Mouse (Mus musculus) liver (tissue): ENCODE measurements around the gene Skap1.
A peak's percentile ranks its signal among the peaks of the same experiment; 100 is the strongest.

Experiments
- DNase-seq: peaks from one replicate; pipeline ENCODE4 v3.0.0-alpha.2; 2020; ENCODE audit warnings: mixed read lengths

Skap1 gene

DNA sequence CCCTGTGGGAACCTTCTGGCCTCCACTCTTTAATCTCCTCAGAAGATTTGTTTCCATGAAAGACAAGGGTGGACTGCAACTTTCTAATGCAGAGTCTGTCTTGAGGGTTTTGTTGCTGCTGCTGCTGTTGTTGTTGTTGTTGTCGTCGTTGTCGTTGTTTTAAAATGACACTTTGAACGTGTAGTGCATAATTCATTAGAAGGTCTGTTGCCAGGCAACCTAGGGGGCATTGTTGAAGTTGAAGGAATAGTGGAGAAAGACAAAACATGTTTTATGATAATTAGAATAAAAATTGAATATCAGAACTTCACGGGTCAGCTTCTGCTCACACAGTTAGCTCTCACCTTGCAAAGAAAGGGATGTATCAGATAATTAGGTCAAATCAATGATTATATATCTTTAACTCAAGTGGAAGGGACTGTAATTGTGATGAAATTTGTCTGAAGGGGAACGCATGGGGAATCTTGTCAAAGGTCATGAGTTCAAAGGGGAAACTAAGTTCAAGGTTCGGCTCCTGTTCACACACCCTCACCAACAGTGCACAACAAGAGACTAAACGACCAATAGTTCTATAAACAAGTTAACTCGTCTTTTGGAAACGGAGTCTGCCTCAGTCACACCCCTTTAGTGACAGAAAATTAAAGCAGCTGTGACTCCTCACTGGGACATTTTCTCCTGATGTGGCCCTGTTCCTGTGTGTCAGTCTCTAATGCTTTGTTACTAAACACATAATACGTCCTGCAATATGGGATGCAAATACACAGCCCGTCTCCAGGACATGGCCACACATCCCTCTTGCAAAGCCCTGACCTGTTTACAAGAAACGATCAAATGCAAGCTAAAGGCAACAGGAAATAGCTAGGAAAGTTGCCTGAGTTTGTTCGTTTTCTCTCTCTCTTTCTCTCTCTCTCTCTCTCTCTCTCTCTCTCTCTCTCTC lies 112.4 kb downstream of the Skap1 start:
- no peak for DNase-seq

- DNase-seq: peak; percentile 26
These were observed 114.3 kb downstream of the Skap1 start for GRCm38 (mm10) chr11:96578551-96579283.

DNA sequence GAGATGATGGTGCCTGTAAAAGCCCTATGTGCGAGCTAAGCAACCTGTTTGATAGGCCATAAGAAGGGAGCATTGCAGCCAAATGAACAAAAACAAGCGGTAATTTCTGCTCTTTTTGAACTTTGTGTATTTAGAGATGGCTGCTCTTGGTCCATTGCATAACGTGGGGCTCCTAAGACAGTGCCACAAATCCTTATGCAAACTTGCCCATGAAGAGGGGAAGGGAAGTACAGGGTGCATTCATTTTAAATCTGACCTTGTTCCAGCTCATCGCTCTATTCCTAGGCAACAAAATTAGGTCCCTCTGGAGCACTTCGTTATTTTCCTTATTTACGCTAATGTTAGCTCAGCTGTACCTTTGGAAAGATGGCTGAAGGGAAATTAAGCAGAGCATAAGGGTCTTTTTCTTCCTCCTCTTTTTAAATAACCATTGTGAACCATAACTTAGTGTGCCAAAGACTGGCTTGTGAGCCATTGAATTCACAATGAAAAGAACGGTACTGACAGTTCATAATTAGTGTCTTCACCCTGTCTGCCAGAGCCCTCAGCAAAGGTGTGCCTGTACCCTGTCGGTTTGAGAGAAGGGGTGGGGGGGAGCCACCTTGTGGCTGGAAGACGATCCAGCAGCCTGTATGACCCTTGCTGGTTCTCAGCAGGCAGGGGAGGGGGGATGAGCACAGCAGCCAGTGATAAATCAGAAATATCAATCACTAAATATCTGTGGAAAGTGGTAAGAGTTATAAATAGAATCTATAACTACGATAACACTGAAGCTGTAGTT lies 117.4 kb downstream of the Skap1 start:
- DNase-seq: peak; percentile 18

- peak; percentile 26 for DNase-seq
These were observed 118.2 kb downstream of the Skap1 start for GRCm38 (mm10) chr11:96582595-96582994.

DNA sequence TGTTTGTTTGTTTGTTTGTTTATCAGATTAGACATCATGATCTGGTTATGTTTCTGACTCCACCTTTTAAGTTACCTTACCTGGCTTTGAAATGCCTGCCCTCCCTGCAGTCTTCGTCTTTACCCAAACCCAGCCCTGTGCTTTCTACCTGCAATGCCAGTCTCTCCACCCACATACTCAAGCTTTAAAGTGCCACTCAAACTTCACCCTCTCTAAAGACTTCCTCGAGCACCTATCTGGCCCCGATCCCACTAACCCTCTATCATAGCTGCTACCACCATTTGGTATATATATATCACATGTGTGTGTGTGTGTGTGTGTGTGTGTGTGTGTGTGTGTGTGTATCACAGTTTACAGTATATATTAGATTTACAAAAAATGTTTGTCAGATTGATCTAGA lies 125.4 kb downstream of the Skap1 start:
- no peak for DNase-seq

DNA sequence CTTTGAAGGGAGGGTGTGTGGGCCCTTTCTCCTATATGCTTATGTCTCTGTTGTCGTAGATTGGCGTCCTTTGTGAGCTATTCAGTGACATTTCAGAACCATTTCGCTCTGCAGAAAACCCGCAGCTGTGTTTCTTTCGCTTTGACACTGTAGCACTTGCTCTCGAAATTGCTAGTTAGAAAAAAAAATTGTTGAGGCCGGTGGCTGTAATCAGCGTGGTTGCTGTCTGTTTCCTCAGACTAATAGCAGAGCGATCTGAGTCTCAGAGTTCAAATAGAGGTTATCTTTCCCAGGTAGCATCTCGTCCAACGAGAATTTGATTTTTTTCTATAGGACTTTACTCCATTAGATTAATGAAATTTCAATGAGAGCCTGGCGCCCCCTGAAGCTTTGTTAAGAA lies 131.5 kb downstream of the Skap1 start:
- no peak for DNase-seq

DNA sequence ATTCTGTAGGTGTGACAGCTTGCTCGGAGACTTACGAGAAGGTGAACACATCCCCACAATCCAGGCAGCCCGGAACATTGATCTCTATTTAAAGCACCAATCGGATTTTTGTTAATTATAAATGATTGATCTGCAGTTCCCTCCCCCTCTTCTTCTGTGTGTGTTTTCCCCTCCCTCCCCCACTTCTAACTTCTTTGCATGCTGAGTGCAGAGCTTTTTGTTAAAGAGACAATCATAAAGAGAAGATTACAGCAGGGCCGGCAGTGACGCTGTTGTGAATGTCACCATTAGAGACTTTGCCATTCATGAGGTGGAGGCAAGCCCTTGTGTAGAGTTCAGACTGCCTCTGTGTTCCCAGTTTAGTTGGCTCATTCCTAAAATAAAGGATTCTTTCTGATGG lies 131.9 kb downstream of the Skap1 start:
- no peak for DNase-seq

GRCm38 (mm10) chr11:96602806-96603205 lies 138.4 kb downstream of the Skap1 start:
- no peak for DNase-seq

DNA sequence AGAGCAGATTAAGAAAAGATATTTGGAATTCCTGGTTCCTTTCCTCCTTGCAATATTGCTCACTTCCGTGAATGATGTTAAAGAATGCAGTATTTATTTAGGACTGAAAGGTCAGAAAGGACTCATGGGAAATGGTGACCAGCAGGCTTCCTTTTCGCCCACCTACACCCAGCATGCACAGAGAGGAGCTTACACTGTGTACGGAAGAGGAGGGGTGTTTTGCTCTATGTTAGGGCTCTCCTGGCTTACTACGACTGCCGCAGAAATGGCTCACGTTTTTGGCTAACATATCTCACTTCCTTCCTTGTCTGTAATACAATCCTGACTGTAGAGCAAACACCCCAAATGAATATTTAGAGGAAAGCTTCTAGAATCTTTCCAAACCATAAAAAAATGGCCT lies 139.9 kb downstream of the Skap1 start:
- DNase-seq: no peak

DNA sequence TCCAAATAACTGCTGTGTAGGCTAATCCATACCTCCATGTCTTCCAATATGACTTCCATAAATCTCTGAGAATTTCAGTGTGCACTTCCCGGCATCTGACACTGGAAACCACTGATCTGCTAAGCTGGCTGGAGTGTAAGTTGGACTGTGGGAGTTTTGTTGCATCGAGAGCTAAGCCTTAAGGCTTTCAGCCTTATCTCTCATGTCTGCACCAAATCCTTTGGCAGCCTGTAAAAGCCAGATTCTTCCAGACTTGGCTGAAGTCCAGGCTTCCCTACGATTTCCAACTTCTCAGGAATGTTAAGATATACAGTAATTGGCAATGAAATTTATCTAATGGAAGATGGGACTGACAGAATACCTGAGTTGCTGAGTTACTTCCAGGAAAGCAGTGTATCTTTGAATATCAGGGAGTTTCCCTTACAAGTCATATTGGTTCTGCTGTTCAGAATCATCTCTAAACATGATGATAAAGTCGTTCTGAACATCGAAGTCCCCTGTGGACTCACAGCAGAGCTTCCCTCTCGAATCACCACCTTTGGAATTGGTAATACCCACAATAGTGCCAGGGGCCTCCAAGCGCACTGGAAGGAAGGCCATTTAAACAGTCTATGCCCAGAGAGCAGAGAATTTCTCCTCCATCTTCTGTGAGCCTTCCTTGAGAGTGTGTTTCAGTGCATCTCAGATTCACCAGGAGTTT lies 140.5 kb downstream of the Skap1 start:
- no peak for DNase-seq

DNA sequence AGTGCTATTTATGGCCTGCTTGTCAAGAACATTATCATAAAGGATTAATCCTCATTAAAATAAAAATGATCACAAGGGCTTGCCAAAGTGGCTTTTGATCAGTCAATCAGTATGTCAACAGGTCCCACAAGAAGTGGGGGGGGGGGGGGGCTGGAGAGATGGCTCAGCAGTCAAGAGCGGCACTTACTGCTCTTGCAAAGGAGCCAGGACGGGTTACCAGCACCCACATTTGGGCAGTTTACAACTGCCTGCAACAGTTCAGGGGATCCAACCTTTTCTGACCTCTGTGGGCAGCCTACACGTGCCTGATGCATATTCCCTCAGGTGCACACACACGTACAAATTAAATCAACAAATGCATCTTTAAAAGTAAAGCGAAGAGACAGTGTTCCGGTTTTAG lies 141.1 kb downstream of the Skap1 start:
- no peak for DNase-seq

DNA sequence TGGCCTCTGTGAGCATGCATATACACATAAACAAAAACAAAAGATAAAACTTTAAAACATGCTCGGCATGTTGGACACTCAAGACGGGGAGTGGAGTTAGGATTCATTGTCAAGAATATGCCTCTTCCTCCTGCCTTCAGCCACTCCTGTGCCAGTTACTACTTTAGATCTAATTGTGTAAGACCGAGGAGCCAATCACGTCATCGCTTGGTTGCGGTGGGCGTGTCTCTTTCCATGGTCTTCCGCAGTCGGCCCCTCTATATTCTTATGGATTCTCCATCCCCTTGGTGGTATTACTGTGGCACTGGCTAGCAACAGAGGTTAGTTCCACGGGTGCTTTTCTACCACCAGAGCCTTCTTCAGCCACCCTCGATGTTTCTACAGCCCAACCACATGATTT lies 148.2 kb downstream of the Skap1 start:
- DNase-seq: no peak

GRCm38 (mm10) chr11:96616792-96617191 lies 152.4 kb downstream of the Skap1 start:
- no peak for DNase-seq

DNA sequence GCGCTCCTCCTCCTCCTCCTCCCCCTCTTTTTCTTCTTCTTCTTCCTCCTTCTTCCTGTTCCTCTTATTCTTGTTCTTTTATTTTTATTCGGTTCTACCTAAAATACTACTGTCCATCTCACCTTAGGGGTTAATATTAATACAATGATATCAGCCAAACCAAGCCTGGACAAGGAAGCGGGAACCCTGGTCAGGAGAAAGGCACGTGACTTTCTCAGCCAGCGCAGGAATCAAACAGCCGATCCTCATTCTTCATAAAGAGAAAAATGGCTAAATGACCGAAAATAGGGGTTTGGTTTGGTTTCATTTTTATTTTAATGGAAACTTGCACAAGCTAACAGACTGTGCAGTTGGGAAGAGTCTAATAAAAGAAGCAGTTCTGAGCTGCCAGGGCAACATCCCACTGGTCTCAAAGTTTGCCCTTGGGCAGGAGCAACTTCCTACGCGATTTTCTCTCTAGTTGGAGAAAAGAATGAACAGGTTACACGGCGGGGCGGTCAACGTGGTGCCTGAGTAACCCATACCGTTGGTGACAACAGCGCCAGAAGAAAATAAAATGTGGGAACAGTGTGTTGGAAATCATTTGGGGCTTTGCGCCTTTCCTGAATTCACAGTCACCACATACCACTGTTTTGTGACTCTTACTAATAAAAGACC lies 154.5 kb downstream of the Skap1 start:
- DNase-seq: no peak

- no peak for DNase-seq
These were observed 155.2 kb downstream of the Skap1 start for GRCm38 (mm10) chr11:96619576-96619975.

DNA sequence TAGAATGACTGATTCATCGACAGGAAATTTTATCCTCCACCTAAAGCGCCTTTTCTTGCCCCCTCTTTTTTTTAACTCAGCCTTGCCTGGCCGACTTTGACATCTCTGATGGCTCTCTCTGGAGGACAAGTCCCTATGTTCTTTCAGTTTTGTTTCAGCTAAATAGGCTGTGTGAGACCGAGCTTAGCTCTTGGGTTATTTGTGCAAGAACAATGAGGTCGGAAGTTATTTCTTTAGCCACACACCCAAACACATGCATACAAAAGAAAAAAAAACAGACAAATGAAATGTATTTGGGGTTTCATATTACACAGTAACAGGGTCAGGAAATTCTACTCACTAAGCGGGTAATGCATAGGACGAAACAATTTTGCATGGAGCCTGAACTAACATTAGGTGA lies 155.6 kb downstream of the Skap1 start:
- DNase-seq: no peak

DNA sequence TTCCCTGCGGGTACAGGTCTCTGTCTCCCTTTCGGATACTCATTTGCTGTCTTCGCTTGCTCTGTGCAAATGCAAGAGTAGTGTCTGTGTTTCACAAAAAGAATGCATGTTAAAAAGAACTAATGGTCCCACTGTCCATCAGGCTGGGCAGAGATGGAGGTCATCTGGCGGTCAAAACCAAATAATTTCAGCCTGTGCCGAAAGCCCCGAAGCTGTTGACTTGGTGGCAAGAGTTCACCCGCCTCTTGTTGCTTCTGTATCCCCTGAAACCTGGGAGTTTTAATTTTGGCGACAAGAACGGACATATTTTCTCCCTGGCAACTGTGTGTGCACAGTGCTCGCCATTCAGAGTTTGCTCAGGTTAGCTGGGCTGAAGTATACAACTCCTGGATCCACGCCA lies 156.3 kb downstream of the Skap1 start:
- DNase-seq: no peak

DNA sequence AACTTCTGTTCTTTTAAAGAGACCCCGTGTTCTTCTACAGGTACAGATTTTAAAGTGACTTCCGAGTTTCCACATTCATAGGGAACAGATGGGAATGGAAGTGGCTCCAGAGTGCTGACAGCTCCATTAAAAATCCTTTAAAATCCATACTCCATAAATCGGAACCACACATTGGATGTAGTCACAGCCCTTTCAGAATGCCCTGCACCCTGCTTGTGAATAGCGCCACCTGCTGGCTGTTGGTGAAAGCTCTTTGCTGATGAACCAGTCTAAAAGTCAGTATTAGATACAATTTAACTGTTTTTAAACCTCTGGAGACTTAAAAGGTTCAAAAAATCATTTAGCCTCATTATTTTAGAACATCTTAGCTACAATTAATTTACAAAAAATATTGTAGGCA lies 156.8 kb downstream of the Skap1 start:
- peak; percentile 78 for DNase-seq

- peak; percentile 41 for DNase-seq
These were observed 158.4 kb downstream of the Skap1 start for GRCm38 (mm10) chr11:96622782-96623181.

GRCm38 (mm10) chr11:96624436-96624835 lies 160.0 kb downstream of the Skap1 start:
- DNase-seq: no peak

DNA sequence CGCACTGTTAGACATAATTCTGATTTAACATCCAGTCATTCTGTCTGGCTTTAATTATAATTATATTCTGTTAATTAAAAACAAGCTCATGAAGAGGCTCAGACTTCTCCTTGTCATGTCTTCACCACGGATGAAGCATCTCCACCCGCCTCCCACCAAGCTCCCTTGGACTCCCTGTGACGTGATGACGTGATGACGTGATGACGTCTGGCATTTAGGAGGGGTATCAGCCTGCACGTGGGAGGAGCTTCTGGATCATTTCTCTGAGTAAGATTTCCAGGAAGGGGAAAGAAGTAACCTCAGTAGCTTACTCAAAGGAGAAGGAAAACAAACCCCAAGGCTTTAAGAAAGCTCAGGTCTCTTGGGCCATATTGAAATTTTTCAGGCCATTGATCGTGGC lies 165.4 kb downstream of the Skap1 start:
- no peak for DNase-seq

DNA sequence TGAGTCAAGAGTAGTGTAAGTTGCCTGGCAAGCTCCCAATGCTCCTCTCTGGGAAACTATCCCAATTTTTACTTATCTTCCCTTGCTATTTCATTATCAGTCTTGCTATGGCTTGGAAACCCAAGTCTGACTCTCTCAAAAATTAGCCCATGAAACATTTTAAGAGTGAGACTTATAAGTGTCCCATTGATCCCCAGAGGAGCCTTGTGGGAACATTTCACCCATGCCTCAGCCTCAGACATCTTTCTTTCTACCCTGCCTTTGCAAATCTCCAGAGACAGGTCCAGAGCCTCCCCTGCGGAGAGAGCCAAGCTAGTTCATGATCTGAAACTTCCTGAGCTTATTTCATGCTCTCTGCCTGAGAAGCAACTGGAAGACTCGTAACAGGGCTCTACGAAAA lies 167.1 kb downstream of the Skap1 start:
- no peak for DNase-seq
